Mouse (Mus musculus) liver, embryonic 16.5 days (tissue): ENCODE data around the gene Ap2b1. TPM values are rescaled to one million over a fixed set of nuclear protein-coding genes. Genes with fewer than 3 reads are reported as not detected.

Source experiments
- ATAC-seq: fragments of 200-750 bp; cut with Nextera tagmentation; 2 replicates; pipeline ENCODE4 v1.8.0; 2017; ENCODE audit warnings: low read depth, mild to moderate bottlenecking, moderate number of reproducible peaks, moderate library complexity
- H3K27ac ChIP-seq: fragments of 300-500 bp; sonication (generic); 2 replicates; pipeline ENCODE4 v1.5.1; 2014; ENCODE audit warnings: mild to moderate bottlenecking, low read length
- H3K27me3 ChIP-seq: fragments of 300-500 bp; sonication (generic); 2 replicates; pipeline ENCODE4 v1.6.1; 2014; ENCODE audit warnings: low read depth, low read length, mixed read lengths; ENCODE audit not compliant: control insufficient read depth, insufficient read depth
- H3K36me3 ChIP-seq: fragments of 300-500 bp; sonication (generic); 2 replicates; pipeline ENCODE4 v1.6.1; 2014; ENCODE audit warnings: mild to moderate bottlenecking; ENCODE audit not compliant: control insufficient read depth, insufficient read depth
- H3K4me1 ChIP-seq: fragments of 300-500 bp; sonication (generic); 2 replicates; pipeline ENCODE4 v1.6.1; 2014; ENCODE audit warnings: low read depth, low read length, mixed read lengths; ENCODE audit not compliant: control insufficient read depth
- H3K4me2 ChIP-seq: fragments of 300-500 bp; sonication (generic); 2 replicates; pipeline ENCODE4 v1.6.1; 2014; ENCODE audit warnings: low read depth, low read length, mixed read lengths
- H3K4me3 ChIP-seq: fragments of 300-500 bp; sonication (generic); 2 replicates; pipeline ENCODE4 v1.5.1; 2014; ENCODE audit warnings: low read depth, mild to moderate bottlenecking, low read length
- H3K9ac ChIP-seq: fragments of 300-500 bp; sonication (generic); 2 replicates; pipeline ENCODE4 v1.6.1; 2014; ENCODE audit warnings: low read depth, low read length
- H3K9me3 ChIP-seq: fragments of 300-500 bp; sonication (generic); replicated peaks from 2 replicates; pipeline ENCODE4 v1.6.1; 2016; ENCODE audit warnings: low read length; ENCODE audit not compliant: control insufficient read depth
- whole genome bisulfite sequencing: fragments of 180-500 bp; shearing (Covaris S2); extraction: QIAGEN DNeasy Blood & Tissue Kit; methylation state at CpG from one replicate; pipeline ENCODE4 v1.1.7; 2014; ENCODE audit not compliant: insufficient replicate concordance; 5-methylcytosine and 5-hydroxymethylcytosine counted together
- polyA plus RNA-seq: library from polyadenylated mRNA; unstranded; fragments of >200 nt; fragmentation: Nextera tagmentation; extraction: Ambion mirVana; gene quantifications from 2 replicates; pipeline ENCODE4 v1.2.1, GENCODE M21; 2015

The Ap2b1 gene
- polyA plus RNA-seq, 1 experiment from 2014 or later: 21.7 TPM

- ATAC-seq: peak; percentile 92
- under 1% methylated on average over 67 of the region's 75 CpGs for WGBS
- H3K36me3 ChIP-seq: no peaks in the 10 kb centered on the region
Observed at GRCm38 (mm10) chr11:83440081-83441064, 141.5 kb downstream of the Ap2b1 start.

GRCm38 (mm10) chr11:83441235-83441634 lies 142.4 kb downstream of the Ap2b1 start:
- Histone ChIP-seq H3K4me1 (peaks cover 16% of the 10 kb centered on the region), H3K9me3 (no peaks in the 10 kb centered on the region), H3K4me3 (peak overlapping the region; percentile 75), H3K9ac (no peak overlapping the region), H3K27me3 (peaks cover 48% of the 10 kb centered on the region), H3K4me2 (peak overlapping the region; percentile 97), H3K27ac (no peak overlapping the region), H3K36me3 (no peaks in the 10 kb centered on the region)
- ATAC-seq: no peak
- WGBS: 47% methylated on average over 7 of the region's 7 CpGs

More at GRCm38 (mm10) chr11:83440081-83441064, 141.5 kb downstream of the Ap2b1 start:
- Histone ChIP-seq H3K9me3 (no peaks in the 10 kb centered on the region), H3K9ac (peak overlapping the region; percentile 66), H3K27ac (no peak overlapping the region), H3K27me3 (peaks cover 46% of the 10 kb centered on the region), H3K4me3 (peak overlapping the region; percentile 75), H3K4me2 (peak overlapping the region; percentile 97), H3K4me1 (peaks cover 16% of the 10 kb centered on the region)

GRCm38 (mm10) chr11:83442596-83443267 lies 143.9 kb downstream of the Ap2b1 start:
- Histone ChIP-seq H3K9me3 (no peaks in the 10 kb centered on the region), H3K4me3 (no peak overlapping the region), H3K27me3 (peaks cover 53% of the 10 kb centered on the region), H3K9ac (no peak overlapping the region), H3K36me3 (no peaks in the 10 kb centered on the region), H3K4me1 (peaks cover 16% of the 10 kb centered on the region), H3K4me2 (peak overlapping the region; percentile 42), H3K27ac (no peak overlapping the region)
- ATAC-seq: no peak
- WGBS: 8% methylated on average over 29 of the region's 29 CpGs

GRCm38 (mm10) chr11:83443824-83444223 lies 145.0 kb downstream of the Ap2b1 start:
- WGBS: 5% methylated on average over 7 of the region's 7 CpGs
- no peak for ATAC-seq
- Histone ChIP-seq H3K9ac (no peak overlapping the region), H3K4me3 (no peak overlapping the region), H3K27me3 (peaks cover 53% of the 10 kb centered on the region), H3K4me2 (no peak overlapping the region), H3K4me1 (peaks cover 16% of the 10 kb centered on the region), H3K36me3 (no peaks in the 10 kb centered on the region), H3K27ac (no peak overlapping the region), H3K9me3 (no peaks in the 10 kb centered on the region)

- no peak overlapping the region for H3K9ac ChIP-seq
- peak overlapping the region; percentile 35 for H3K4me3 ChIP-seq
- peaks cover 53% of the 10 kb centered on the region for H3K27me3 ChIP-seq
- peaks cover 16% of the 10 kb centered on the region for H3K4me1 ChIP-seq
- no peak overlapping the region for H3K27ac ChIP-seq
- WGBS: 18% methylated on average over 19 of the region's 19 CpGs
- ATAC-seq: no peak
- no peaks in the 10 kb centered on the region for H3K9me3 ChIP-seq
- H3K36me3 ChIP-seq: no peaks in the 10 kb centered on the region
- peak overlapping the region; percentile 39 for H3K4me2 ChIP-seq
Observed at GRCm38 (mm10) chr11:83445001-83445400, 146.2 kb downstream of the Ap2b1 start.

- no peak for ATAC-seq
- Histone ChIP-seq H3K27ac (no peak overlapping the region), H3K4me3 (no peak overlapping the region), H3K4me1 (peaks cover 7% of the 10 kb centered on the region; the same call in 1 of the 2 replicates), H3K27me3 (peaks cover 35% of the 10 kb centered on the region), H3K36me3 (no peaks in the 10 kb centered on the region), H3K9me3 (no peaks in the 10 kb centered on the region), H3K9ac (no peak overlapping the region), H3K4me2 (no peak overlapping the region)
- 65% methylated on average over 10 of the region's 10 CpGs for WGBS
Observed at GRCm38 (mm10) chr11:83447612-83448011, 148.8 kb downstream of the Ap2b1 start.

GRCm38 (mm10) chr11:83448021-83448926 lies 149.4 kb downstream of the Ap2b1 start:
- Histone ChIP-seq H3K4me2 (no peak overlapping the region), H3K4me1 (peaks cover 7% of the 10 kb centered on the region; the same call in 1 of the 2 replicates), H3K27me3 (peaks cover 28% of the 10 kb centered on the region), H3K9ac (no peak overlapping the region), H3K4me3 (no peak overlapping the region), H3K36me3 (no peaks in the 10 kb centered on the region), H3K27ac (no peak overlapping the region), H3K9me3 (no peaks in the 10 kb centered on the region)
- WGBS: 34% methylated on average over 16 of the region's 16 CpGs
- no peak for ATAC-seq

GRCm38 (mm10) chr11:83448927-83449236 lies 150.1 kb downstream of the Ap2b1 start:
- no peak overlapping the region for H3K27ac ChIP-seq
- peaks cover 22% of the 10 kb centered on the region for H3K27me3 ChIP-seq
- no peak for ATAC-seq
- no peaks in the 10 kb centered on the region for H3K9me3 ChIP-seq
- no peak overlapping the region for H3K9ac ChIP-seq
- H3K36me3 ChIP-seq: no peaks in the 10 kb centered on the region
- peaks cover 5% of the 10 kb centered on the region; the same call in 1 of the 2 replicates for H3K4me1 ChIP-seq
- H3K4me2 ChIP-seq: no peak overlapping the region
- no peak overlapping the region for H3K4me3 ChIP-seq
